Mouse (Mus musculus) limb, embryonic 11.5 days (tissue): ENCODE measurements at regions not wholly inside any gene's neighbourhood (a gene's known extent, or its start where the extent isn't known, plus 50 kb on each side); places are given as distances from the start of the nearest gene placed in this dataset.

Experiments used
- ATAC-seq: fragments of 200-750 bp; cut with Nextera tagmentation; 2 replicates; pipeline ENCODE4 v1.8.0; 2017; ENCODE audit warnings: low read depth; ENCODE audit not compliant: insufficient number of reproducible peaks, low FRiP score, low TSS enrichment
- DNase-seq: peaks from one replicate; pipeline ENCODE4 v3.0.0-alpha.2; 2015; ENCODE audit warnings: low spot score
- H3K27ac ChIP-seq: fragments of 300-500 bp; sonication (generic); replicated peaks from 2 replicates; pipeline ENCODE4 v1.5.1; 2014; ENCODE audit warnings: low read depth, mild to moderate bottlenecking, low read length
- H3K27me3 ChIP-seq: fragments of 300-500 bp; sonication (generic); 2 replicates; pipeline ENCODE4 v1.6.1; 2014; ENCODE audit warnings: mild to moderate bottlenecking, low read length, mixed read lengths; ENCODE audit not compliant: control insufficient read depth, insufficient read depth
- H3K36me3 ChIP-seq: fragments of 300-500 bp; sonication (generic); 2 replicates; pipeline ENCODE4 v1.6.1; 2014; ENCODE audit warnings: mild to moderate bottlenecking, low read length, moderate library complexity, mixed read lengths; ENCODE audit not compliant: control insufficient read depth, insufficient read depth
- H3K4me1 ChIP-seq: fragments of 300-500 bp; sonication (generic); 2 replicates; pipeline ENCODE4 v1.6.1; 2014; ENCODE audit warnings: low read length, mixed read lengths; ENCODE audit not compliant: control insufficient read depth, insufficient read depth
- H3K4me2 ChIP-seq: fragments of 300-500 bp; sonication (generic); 2 replicates; pipeline ENCODE4 v1.6.1; 2014; ENCODE audit warnings: low read depth, mild to moderate bottlenecking, moderate library complexity; ENCODE audit not compliant: severe bottlenecking
- H3K4me3 ChIP-seq: fragments of 300-500 bp; sonication (generic); 2 replicates; pipeline ENCODE4 v1.5.1; 2014; ENCODE audit warnings: low read depth, low read length
- H3K9ac ChIP-seq: fragments of 300-500 bp; sonication (generic); 2 replicates; pipeline ENCODE4 v1.6.1; 2014; ENCODE audit warnings: mild to moderate bottlenecking, low read length
- H3K9me3 ChIP-seq: fragments of 300-500 bp; sonication (generic); 2 replicates; pipeline ENCODE4 v1.6.1; 2016; ENCODE audit warnings: low read length; ENCODE audit not compliant: control insufficient read depth
- WGBS: fragments of 180-500 bp; shearing (Covaris S2); extraction: QIAGEN DNeasy Blood & Tissue Kit; methylation state at CpG from one replicate; pipeline ENCODE4 v1.1.7; 2014; 5-methylcytosine and 5-hydroxymethylcytosine counted together

GRCm38 (mm10) chr16:21361406-21361805, 61.5 kb upstream of the Vps8 start:
- Histone ChIP-seq H3K4me2 (no peak overlapping the region), H3K36me3 (no peaks in the 10 kb centered on the region), H3K27ac (no peak overlapping the region), H3K27me3 (0 out of 2 replicates have a peak, but pooled peaks cover 2% of the 10 kb centered on the region), H3K4me1 (peaks cover 12% of the 10 kb centered on the region; the same call in 1 of the 2 replicates), H3K9ac (no peak overlapping the region), H3K4me3 (no peak overlapping the region), H3K9me3 (no peaks in the 10 kb centered on the region)
- WGBS: 42% methylated on average over 2 of the region's 2 CpGs
- no peak for DNase-seq
- ATAC-seq: no peak

- Histone ChIP-seq H3K4me3 (no peak overlapping the region), H3K9me3 (no peaks in the 10 kb centered on the region), H3K4me2 (no peak overlapping the region), H3K4me1 (peaks cover 16% of the 10 kb centered on the region), H3K36me3 (no peaks in the 10 kb centered on the region), H3K9ac (no peak overlapping the region), H3K27ac (0 out of 2 replicates have a peak overlapping the region, but pooled peaks have one; percentile 22), H3K27me3 (0 out of 2 replicates have a peak, but pooled peaks cover 2% of the 10 kb centered on the region)
- DNase-seq (peak; percentile 51), ATAC-seq (no peak)
- WGBS: 35% methylated on average over 12 of the region's 12 CpGs
Observed at GRCm38 (mm10) chr16:21362663-21363367, 60.1 kb upstream of the Vps8 start.

- Histone ChIP-seq H3K4me1 (peaks cover 16% of the 10 kb centered on the region), H3K4me2 (no peak overlapping the region), H3K36me3 (no peaks in the 10 kb centered on the region), H3K27me3 (0 out of 2 replicates have a peak, but pooled peaks cover 2% of the 10 kb centered on the region), H3K4me3 (no peak overlapping the region), H3K27ac (no peak overlapping the region), H3K9me3 (no peaks in the 10 kb centered on the region), H3K9ac (no peak overlapping the region)
- no peak for DNase-seq
- WGBS: 66% methylated on average over 8 of the region's 8 CpGs
- no peak for ATAC-seq
Observed at GRCm38 (mm10) chr16:21364885-21365284, 58.0 kb upstream of the Vps8 start.

GRCm38 (mm10) chr16:21367449-21367848, 55.5 kb upstream of the Vps8 start:
- Histone ChIP-seq H3K4me3 (no peak overlapping the region), H3K9ac (peak overlapping the region; percentile 7; the same call in 1 of the 2 replicates), H3K27me3 (0 out of 2 replicates have a peak, but pooled peaks cover 2% of the 10 kb centered on the region), H3K36me3 (no peaks in the 10 kb centered on the region), H3K4me1 (peaks cover 16% of the 10 kb centered on the region), H3K4me2 (no peak overlapping the region), H3K9me3 (no peaks in the 10 kb centered on the region), H3K27ac (no peak overlapping the region)
- DNase-seq: peak; percentile 72
- WGBS: 39% methylated on average over 8 of the region's 8 CpGs
- ATAC-seq: no peak

GRCm38 (mm10) chr16:21368821-21369220, 54.1 kb upstream of the Vps8 start:
- no peaks in the 10 kb centered on the region for H3K36me3 ChIP-seq
- no peak for ATAC-seq
- H3K27ac ChIP-seq: no peak overlapping the region
- H3K9me3 ChIP-seq: no peaks in the 10 kb centered on the region
- no peak for DNase-seq
- H3K4me1 ChIP-seq: peaks cover 11% of the 10 kb centered on the region
- no peak overlapping the region for H3K4me3 ChIP-seq
- H3K4me2 ChIP-seq: no peak overlapping the region
- 82% methylated on average over 1 of the region's 1 CpGs for WGBS
- H3K9ac ChIP-seq: no peak overlapping the region
- 0 out of 2 replicates have a peak, but pooled peaks cover 2% of the 10 kb centered on the region for H3K27me3 ChIP-seq

GRCm38 (mm10) chr16:21369569-21370512, 53.1 kb upstream of the Vps8 start:
- peaks cover 2% of the 10 kb centered on the region; the same call in 1 of the 2 replicates for H3K27me3 ChIP-seq
- H3K9ac ChIP-seq: no peak overlapping the region
- no peak for ATAC-seq
- no peak overlapping the region for H3K4me3 ChIP-seq
- H3K36me3 ChIP-seq: no peaks in the 10 kb centered on the region
- no peaks in the 10 kb centered on the region for H3K9me3 ChIP-seq
- H3K4me2 ChIP-seq: no peak overlapping the region
- 41% methylated on average over 12 of the region's 12 CpGs for WGBS
- no peak overlapping the region for H3K27ac ChIP-seq
- H3K4me1 ChIP-seq: peaks cover 7% of the 10 kb centered on the region; the same call in 1 of the 2 replicates
- DNase-seq: peak; percentile 35
